Mouse (Mus musculus) frontal cortex, postnatal 36 days (tissue): ENCODE measurements around the gene Olfr1431.
"Not testable (repeated sequence)": the region's sequence is repeated elsewhere in the genome, so short reads cannot be mapped to it uniquely, and the experiment has no call there.

ENCODE experiments used
- DNase-seq, 2 experiments: peaks; one replicate each; pipeline ENCODE4 v3.0.0; 2022; ENCODE audit warnings: low spot score in 2 of 2

Gene Olfr1431

GRCm38 (mm10) chr19:12200334-12200733 lies at the start of gene Olfr1431:
Olfr1431 (plus strand) TSS chr19:12200634.
- DNase-seq: no peak

GRCm38 (mm10) chr19:12170062-12170599 lies 30.3 kb upstream of the Olfr1431 start, which contains the start of gene Olfr1555-ps1:
Olfr1555-ps1 (minus strand) TSS chr19:12170112.
- not testable (repeated sequence) for DNase-seq

- peak in 1 of 2 experiments; percentile 13 for DNase-seq
These were observed 25.0 kb upstream of the Olfr1431 start for GRCm38 (mm10) chr19:12175431-12175830.

- not testable (repeated sequence) for DNase-seq
These were observed 1.4 kb upstream of the Olfr1431 start for GRCm38 (mm10) chr19:12199076-12199475.

GRCm38 (mm10) chr19:12232496-12232895 lies 32.1 kb downstream of the Olfr1431 start, which contains the start of gene Olfr1432:
Olfr1432 (minus strand) TSS chr19:12232596.
- not testable (repeated sequence) for DNase-seq

GRCm38 (mm10) chr19:12241559-12241958 lies 41.1 kb downstream of the Olfr1431 start, which contains the start of gene Olfr262:
Olfr262 (minus strand) TSS chr19:12241659.
- DNase-seq: no peak

GRCm38 (mm10) chr19:12260732-12261131 lies 60.3 kb downstream of the Olfr1431 start, which contains the start of gene Olfr235:
Olfr235 (plus strand) TSS chr19:12261032.
- DNase-seq: no peak
